Mouse (Mus musculus) kidney, embryonic 16.5 days (tissue): Measurements from ENCODE around the gene Gipr. TPM values are rescaled to one million over a fixed set of nuclear protein-coding genes. Genes with fewer than 3 reads are reported as not detected.

Experiments used
- ATAC-seq: fragments of 200-750 bp; cut with Nextera tagmentation; 2 replicates; pipeline ENCODE4 v1.8.0; 2017; ENCODE audit warnings: moderate TSS enrichment; ENCODE audit not compliant: low FRiP score, low TSS enrichment
- H3K27ac ChIP-seq: fragments of 300-500 bp; sonication (generic); 2 replicates; pipeline ENCODE4 v1.5.1; 2014; ENCODE audit warnings: low read length
- H3K27me3 ChIP-seq: fragments of 300-500 bp; sonication (generic); 2 replicates; pipeline ENCODE4 v1.6.1; 2014; ENCODE audit warnings: low read length, control low read depth, mixed read lengths; ENCODE audit not compliant: insufficient read depth
- H3K36me3 ChIP-seq: fragments of 300-500 bp; sonication (generic); 2 replicates; pipeline ENCODE4 v1.6.1; 2014; ENCODE audit warnings: low read length, control low read depth, mixed read lengths; ENCODE audit not compliant: insufficient read depth
- H3K4me1 ChIP-seq: fragments of 300-500 bp; sonication (generic); 2 replicates; pipeline ENCODE4 v1.6.1; 2014; ENCODE audit warnings: low read length, control low read depth, mixed read lengths; ENCODE audit not compliant: insufficient read depth
- H3K4me2 ChIP-seq: fragments of 300-500 bp; sonication (generic); replicated peaks from 2 replicates; pipeline ENCODE4 v1.6.1; 2014; ENCODE audit warnings: low read depth, low read length
- H3K4me3 ChIP-seq: fragments of 300-500 bp; sonication (generic); 2 replicates; pipeline ENCODE4 v1.5.1; 2014; ENCODE audit warnings: mild to moderate bottlenecking, low read length
- H3K9ac ChIP-seq: fragments of 300-500 bp; sonication (generic); replicated peaks from 2 replicates; pipeline ENCODE4 v1.6.1; 2014; ENCODE audit warnings: low read length
- H3K9me3 ChIP-seq: fragments of 300-500 bp; sonication (generic); 2 replicates; pipeline ENCODE4 v1.6.1; 2016; ENCODE audit warnings: low read length, control low read depth
- WGBS: fragments of 180-500 bp; shearing (Covaris S2); extraction: QIAGEN DNeasy Blood & Tissue Kit; methylation state at CpG from one replicate; pipeline ENCODE4 v1.1.7; 2014; 5-methylcytosine and 5-hydroxymethylcytosine counted together
- polyA plus RNA-seq: library from polyadenylated mRNA; unstranded; fragments of >200 nt; fragmentation: Nextera tagmentation; extraction: Ambion mirVana; gene quantifications from 2 replicates; pipeline ENCODE4 v1.2.1, GENCODE M21; 2015

The Gipr gene
- polyA plus RNA-seq, result 0.37 and 0.60 TPM in 2 replicates

- peak within 1 kb of the TSS; percentile 17; the same call in 1 of the 2 replicates for H3K4me2 ChIP-seq
- H3K9ac ChIP-seq, result 0 out of 2 replicates have a peak within 1 kb of the TSS, but pooled peaks have one; percentile 7
- H3K4me3 ChIP-seq, result no peak within 1 kb of the TSS
- H3K4me1 ChIP-seq, result peaks cover 13% of the 10 kb centered on the region
- peaks cover 4% of the 10 kb centered on the region; the same call in 1 of the 2 replicates for H3K9me3 ChIP-seq
- WGBS, result 12% methylated on average over 14 of the region's 14 CpGs
- no peaks in the 10 kb centered on the region for H3K36me3 ChIP-seq
- no peak for ATAC-seq
- H3K27me3 ChIP-seq, result peaks cover 5% of the 10 kb centered on the region; the same call in 1 of the 2 replicates
- no peak within 1 kb of the TSS for H3K27ac ChIP-seq
Measured at GRCm38 (mm10) chr7:19165656-19166423, at the start of gene Gipr. Gipr (minus strand) TSS chr7:19166127.

- no peak for ATAC-seq
- no peak overlapping the region for H3K4me2 ChIP-seq
Measured at GRCm38 (mm10) chr7:19214940-19215339, 49.0 kb upstream of the Gipr start.

GRCm38 (mm10) chr7:19214369-19214768 is 48.4 kb upstream of the Gipr start:
- H3K9ac ChIP-seq, result no peak overlapping the region
- H3K4me3 ChIP-seq, result no peak overlapping the region
- no peak overlapping the region for H3K27ac ChIP-seq
- H3K27me3 ChIP-seq, result no peaks in the 10 kb centered on the region
- peaks cover 29% of the 10 kb centered on the region for H3K4me1 ChIP-seq
- H3K36me3 ChIP-seq, result no peaks in the 10 kb centered on the region
- no peak for ATAC-seq
- no peak overlapping the region for H3K4me2 ChIP-seq
- 73% methylated on average over 7 of the region's 7 CpGs for WGBS
- H3K9me3 ChIP-seq, result no peaks in the 10 kb centered on the region

More at GRCm38 (mm10) chr7:19214940-19215339, 49.0 kb upstream of the Gipr start:
- H3K4me1 ChIP-seq, result peaks cover 29% of the 10 kb centered on the region
- no peaks in the 10 kb centered on the region for H3K36me3 ChIP-seq
- H3K4me3 ChIP-seq, result no peak overlapping the region
- WGBS, result 59% methylated on average over 9 of the region's 9 CpGs
- H3K27me3 ChIP-seq, result no peaks in the 10 kb centered on the region
- no peak overlapping the region for H3K27ac ChIP-seq
- H3K9me3 ChIP-seq, result no peaks in the 10 kb centered on the region
- H3K9ac ChIP-seq, result no peak overlapping the region

- ATAC-seq, result no peak
- Histone ChIP-seq H3K4me1 (peaks cover 29% of the 10 kb centered on the region), H3K27ac (no peak overlapping the region), H3K36me3 (no peaks in the 10 kb centered on the region), H3K9me3 (no peaks in the 10 kb centered on the region), H3K9ac (no peak overlapping the region), H3K4me3 (peak overlapping the region; percentile 60), H3K27me3 (no peaks in the 10 kb centered on the region), H3K4me2 (peak overlapping the region; percentile 85)
- WGBS, result 58% methylated on average over 2 of the region's 2 CpGs
Measured at GRCm38 (mm10) chr7:19213385-19213784, 47.5 kb upstream of the Gipr start.

GRCm38 (mm10) chr7:19211996-19212755 is 46.2 kb upstream of the Gipr start, which contains the start of gene Gpr4:
Gpr4 (plus strand) TSS chr7:19212538.
- Histone ChIP-seq H3K27ac (peak within 1 kb of the TSS; percentile 55), H3K4me2 (peak within 1 kb of the TSS; percentile 85), H3K27me3 (no peaks in the 10 kb centered on the region), H3K9me3 (no peaks in the 10 kb centered on the region), H3K9ac (peak within 1 kb of the TSS; percentile 65), H3K36me3 (no peaks in the 10 kb centered on the region), H3K4me3 (peak within 1 kb of the TSS; percentile 60), H3K4me1 (peaks cover 26% of the 10 kb centered on the region)
- ATAC-seq, result peak; percentile 88
- 2% methylated on average over 30 of the region's 30 CpGs for WGBS

- Histone ChIP-seq H3K4me3 (no peak overlapping the region), H3K27me3 (no peaks in the 10 kb centered on the region), H3K27ac (peak overlapping the region; percentile 55), H3K4me1 (peaks cover 26% of the 10 kb centered on the region), H3K9me3 (no peaks in the 10 kb centered on the region), H3K36me3 (no peaks in the 10 kb centered on the region), H3K9ac (no peak overlapping the region; the same call in 1 of the 2 replicates), H3K4me2 (no peak overlapping the region)
- WGBS, result 21% methylated on average over 5 of the region's 5 CpGs
- no peak for ATAC-seq
Measured at GRCm38 (mm10) chr7:19211041-19211675, 45.2 kb upstream of the Gipr start.

- Histone ChIP-seq H3K4me2 (no peak overlapping the region), H3K4me1 (peaks cover 26% of the 10 kb centered on the region), H3K27me3 (no peaks in the 10 kb centered on the region), H3K9ac (no peak overlapping the region), H3K36me3 (peaks cover 4% of the 10 kb centered on the region; the same call in 1 of the 2 replicates), H3K4me3 (no peak overlapping the region), H3K27ac (no peak overlapping the region), H3K9me3 (no peaks in the 10 kb centered on the region)
- no peak for ATAC-seq
- WGBS, result 92% methylated on average over 5 of the region's 5 CpGs
Measured at GRCm38 (mm10) chr7:19210010-19210409, 44.1 kb upstream of the Gipr start.

GRCm38 (mm10) chr7:19209494-19209893 is 43.6 kb upstream of the Gipr start:
- Histone ChIP-seq H3K4me2 (no peak overlapping the region), H3K9ac (no peak overlapping the region), H3K4me3 (no peak overlapping the region), H3K27ac (no peak overlapping the region), H3K36me3 (peaks cover 9% of the 10 kb centered on the region; the same call in 1 of the 2 replicates), H3K4me1 (peaks cover 23% of the 10 kb centered on the region), H3K9me3 (no peaks in the 10 kb centered on the region), H3K27me3 (no peaks in the 10 kb centered on the region)
- WGBS, result 76% methylated on average over 4 of the region's 4 CpGs
- ATAC-seq, result no peak

- Histone ChIP-seq H3K4me2 (no peak overlapping the region), H3K9ac (no peak overlapping the region), H3K4me3 (no peak overlapping the region), H3K27me3 (no peaks in the 10 kb centered on the region), H3K27ac (no peak overlapping the region), H3K36me3 (peaks cover 14% of the 10 kb centered on the region), H3K4me1 (peaks cover 22% of the 10 kb centered on the region), H3K9me3 (no peaks in the 10 kb centered on the region)
- WGBS, result 64% methylated on average over 7 of the region's 7 CpGs
- no peak for ATAC-seq
Measured at GRCm38 (mm10) chr7:19208944-19209472, 43.1 kb upstream of the Gipr start.
